Mouse (Mus musculus) ovary, adult 2 months (tissue): ENCODE results near the gene Abhd8. TPM values are rescaled to one million over a fixed set of nuclear protein-coding genes. Genes with fewer than 3 reads are reported as not detected.

Experiments used
- polyA plus RNA-seq: library from polyadenylated mRNA; depleted of rRNA; stranded (reverse); fragments of >200 nt; gene quantifications from 2 replicates; pipeline ENCODE4 v1.2.3, GENCODE M21; 2012; rRNA removed

The Abhd8 gene
- polyA plus RNA-seq = 123 and 134 TPM in 2 replicates

GRCm38 (mm10) chr8:71463188-71464033 lies at the start of gene Abhd8:
Gene Abhd8 (minus strand): TSS chr8:71463655.

GRCm38 (mm10) chr8:71511644-71512043 lies 48.2 kb upstream of the Abhd8 start, which contains the start of gene Plvap:
Gene Plvap (minus strand): TSS chr8:71511752.

GRCm38 (mm10) chr8:71487691-71488445 lies 24.4 kb upstream of the Abhd8 start, which contains the start of gene Gtpbp3:
Gene Gtpbp3 (plus strand): TSS chr8:71488103.

GRCm38 (mm10) chr8:71485142-71486135 lies 22.0 kb upstream of the Abhd8 start, which contains the start of gene Ano8:
Gene Ano8 (minus strand): TSS chr8:71485963.

GRCm38 (mm10) chr8:71468916-71469315 lies 5.5 kb upstream of the Abhd8 start, which contains the start of gene Dda1:
Gene Dda1 (plus strand): TSS chr8:71469199.

GRCm38 (mm10) chr8:71464513-71465500 lies 1.4 kb upstream of the Abhd8 start, which contains the start of gene Mrpl34:
Gene Mrpl34 (plus strand): TSS chr8:71464959.

Other genes starting within 250 kb of the Abhd8 start
- gene Myo9b, start 190.9 kb downstream of the Abhd8 start, polyA plus RNA-seq = 33.5 and 33.6 TPM in 2 replicates
- 10.0 and 12.7 TPM in 2 replicates for gene Haus8, start 190.7 kb downstream of the Abhd8 start, polyA plus RNA-seq
- gene Use1, start 96.8 kb downstream of the Abhd8 start, polyA plus RNA-seq = 174 and 185 TPM in 2 replicates
- 15.4 and 16.1 TPM in 2 replicates for gene Ocel1, start 92.4 kb downstream of the Abhd8 start, polyA plus RNA-seq
- 375 and 551 TPM in 2 replicates for gene Nr2f6, start 81.7 kb downstream of the Abhd8 start, polyA plus RNA-seq
- 40.4 and 44.7 TPM in 2 replicates for gene Ushbp1, start 67.9 kb downstream of the Abhd8 start, polyA plus RNA-seq
- 142 and 165 TPM in 2 replicates for gene Babam1, start 66.8 kb downstream of the Abhd8 start, polyA plus RNA-seq
- gene Ankle1, start 57.6 kb downstream of the Abhd8 start, polyA plus RNA-seq = 18.1 and 24.0 TPM in 2 replicates
- gene Mrpl34, start 1.3 kb upstream of the Abhd8 start, polyA plus RNA-seq = 126 and 156 TPM in 2 replicates
- 106 and 116 TPM in 2 replicates for gene Dda1, start 5.5 kb upstream of the Abhd8 start, polyA plus RNA-seq
- 51.3 and 72.4 TPM in 2 replicates for gene Ano8, start 22.3 kb upstream of the Abhd8 start, polyA plus RNA-seq
- gene Gtpbp3, start 24.4 kb upstream of the Abhd8 start, polyA plus RNA-seq = 62.6 and 70.6 TPM in 2 replicates
- gene Plvap, start 48.1 kb upstream of the Abhd8 start, polyA plus RNA-seq = 127 and 165 TPM in 2 replicates
- 0.21 and 0.85 TPM in 2 replicates for gene Ccdc194, start 62.1 kb upstream of the Abhd8 start, polyA plus RNA-seq
- gene Bst2, start 73.8 kb upstream of the Abhd8 start, polyA plus RNA-seq = 1,406 and 1,805 TPM in 2 replicates
- gene Mvb12a, start 79.3 kb upstream of the Abhd8 start, polyA plus RNA-seq = 244 and 264 TPM in 2 replicates
- gene Tmem221, start 95.2 kb upstream of the Abhd8 start, polyA plus RNA-seq = 22.7 and 37.6 TPM in 2 replicates
- gene Nxnl1, start 102.9 kb upstream of the Abhd8 start, polyA plus RNA-seq = 0.10 and 0.16 TPM in 2 replicates
- 457 and 488 TPM in 2 replicates for gene Slc27a1, start 105.2 kb upstream of the Abhd8 start, polyA plus RNA-seq
- gene Pgls, start 128.5 kb upstream of the Abhd8 start, polyA plus RNA-seq = 330 and 475 TPM in 2 replicates
- 9.1 and 11.0 TPM in 2 replicates for gene Fam129c, start 134.0 kb upstream of the Abhd8 start, polyA plus RNA-seq
- gene Colgalt1, start 147.3 kb upstream of the Abhd8 start, polyA plus RNA-seq = 345 and 390 TPM in 2 replicates
- 1.6 and 2.0 TPM in 2 replicates for gene Unc13a, start 208.1 kb upstream of the Abhd8 start, polyA plus RNA-seq
- 26.2 and 28.2 TPM in 2 replicates for gene Jak3, start 212.6 kb upstream of the Abhd8 start, polyA plus RNA-seq
- gene Insl3, start 225.6 kb upstream of the Abhd8 start, polyA plus RNA-seq = 614 and 743 TPM in 2 replicates
- gene B3gnt3, start 238.1 kb upstream of the Abhd8 start, polyA plus RNA-seq = 9.5 and 13.4 TPM in 2 replicates